Mouse (Mus musculus): ENCODE results near the gene Cib2.

The Cib2 gene

DNA sequence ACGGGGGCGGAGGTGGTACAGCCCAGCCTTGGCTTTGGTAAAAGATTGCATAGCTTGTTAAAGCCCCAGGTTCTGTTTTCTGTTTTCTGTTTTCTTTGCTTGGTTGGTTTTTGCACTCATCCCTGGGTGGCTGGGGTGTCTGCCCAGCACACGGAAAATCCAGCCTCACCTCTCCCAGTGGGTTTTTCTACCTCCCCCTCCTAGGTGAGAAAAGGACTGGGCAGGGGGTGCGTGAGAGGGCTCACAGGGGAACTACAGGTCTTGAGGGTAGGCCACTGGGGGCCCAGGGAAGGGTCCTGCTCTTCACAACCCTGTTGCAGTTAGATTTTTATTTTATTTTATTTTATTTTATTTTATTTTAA lies 15.1 kb downstream of the Cib2 start:
- in situ Hi-C loops (cut with MboI, MseI) = no loop called here

DNA sequence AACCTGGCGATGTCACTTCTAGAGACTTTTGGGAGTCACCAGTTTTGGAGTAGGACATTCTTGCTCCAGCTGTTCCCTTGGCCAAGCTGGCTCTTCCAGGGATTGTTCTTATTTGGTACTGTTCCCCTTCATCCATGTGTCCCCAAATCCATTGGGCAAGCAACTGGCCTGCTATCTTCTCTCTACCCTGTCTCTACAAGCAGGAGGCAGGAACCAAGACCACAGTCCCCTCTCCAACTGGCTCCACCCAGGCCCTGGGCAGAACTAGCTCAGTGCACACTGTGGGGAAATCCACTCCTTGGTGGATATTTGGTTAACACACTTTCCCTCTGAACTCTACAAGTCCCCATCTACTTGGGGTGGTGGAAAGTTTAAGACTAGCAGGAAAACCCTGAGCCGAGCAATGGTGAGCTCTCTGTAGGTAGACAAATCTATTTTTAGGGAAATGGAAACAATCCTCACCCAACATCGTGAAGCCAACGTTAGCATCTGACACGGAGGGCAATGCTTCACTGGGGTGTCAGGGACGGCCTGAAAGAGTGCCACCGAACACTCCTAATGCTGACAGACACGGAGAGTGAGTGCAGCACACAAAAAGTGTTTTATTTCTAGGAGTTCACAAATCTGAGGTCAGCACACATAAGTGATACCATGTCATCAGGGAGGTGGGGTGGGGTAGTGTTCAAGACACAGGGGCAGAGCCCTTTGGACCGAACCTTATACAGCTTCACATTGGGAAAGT lies 15.6 kb downstream of the Cib2 start:
- in situ Hi-C loops (cut with MboI, MseI) = no loop called here

- in situ Hi-C loops (cut with MboI, MseI) = no loop called here
These were observed 19.2 kb downstream of the Cib2 start for GRCm38 (mm10) chr9:54540801-54541200.

GRCm38 (mm10) chr9:54538684-54539083 lies 21.3 kb downstream of the Cib2 start, which contains the start of gene Sh2d7:
TSS of gene Sh2d7 (plus strand) at chr9:54538984.
- in situ Hi-C loops (cut with MboI, MseI) = no loop called here

- in situ Hi-C loops (cut with MboI, MseI) = no loop called here
These were observed 21.8 kb downstream of the Cib2 start for GRCm38 (mm10) chr9:54538244-54538643.

DNA sequence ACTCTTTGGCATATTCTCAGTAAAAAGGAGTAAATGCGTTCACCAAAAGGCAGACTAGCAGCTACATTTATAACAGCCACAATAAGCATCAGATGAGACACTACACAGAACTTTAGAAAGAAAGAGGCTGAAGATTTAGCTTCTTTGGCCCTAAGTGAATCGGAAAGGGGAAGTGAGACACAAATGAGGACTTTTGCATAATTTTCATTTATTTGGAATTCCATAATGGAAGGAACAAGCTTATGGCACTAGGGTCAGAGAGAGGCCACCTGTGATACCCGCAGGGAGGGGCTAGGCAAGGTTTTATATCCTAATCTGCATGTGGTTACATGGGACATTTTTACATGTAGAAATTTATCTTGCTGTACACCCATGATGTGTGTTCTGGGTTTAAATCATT lies 22.5 kb downstream of the Cib2 start:
- in situ Hi-C loops (cut with MboI, MseI) = no loop called here

DNA sequence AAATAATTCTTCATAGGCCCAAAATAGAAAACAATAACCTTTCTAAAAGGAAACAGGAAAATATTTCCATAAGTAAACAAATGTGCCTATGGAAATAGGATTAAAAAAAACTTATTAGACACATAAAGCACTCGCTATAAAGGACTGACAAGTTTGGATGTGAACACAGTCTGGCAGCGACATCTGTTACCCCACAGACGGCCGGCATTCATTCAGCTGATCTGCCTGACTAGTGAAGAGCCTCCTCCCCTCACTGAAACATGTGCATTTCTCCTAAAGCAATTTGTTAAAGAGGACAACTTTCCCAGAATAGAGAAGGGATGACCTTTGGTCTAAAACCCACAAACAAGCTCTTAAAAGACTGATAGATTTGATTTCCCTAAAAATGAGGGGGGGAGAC lies 23.0 kb downstream of the Cib2 start:
- in situ Hi-C loops (cut with MboI, MseI) = no loop called here

DNA sequence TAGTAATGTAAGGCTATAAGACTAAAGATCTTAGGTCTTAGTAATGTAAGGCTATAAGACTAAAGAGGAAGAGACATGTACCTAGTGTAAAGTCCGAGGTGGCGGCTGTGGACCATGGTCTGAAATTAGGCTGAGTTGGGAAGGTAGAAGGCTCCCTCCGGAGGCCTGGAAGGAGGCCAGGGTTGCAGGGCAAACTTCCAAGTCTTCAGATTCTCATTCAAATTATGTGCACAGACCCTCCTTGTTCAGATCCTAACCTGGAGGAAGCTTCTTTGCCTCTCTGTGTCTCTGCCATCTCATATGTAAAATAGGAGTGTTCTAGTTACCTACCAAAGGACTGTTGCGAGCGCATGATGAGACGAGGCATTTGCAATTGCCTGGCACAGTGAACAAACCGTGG lies 23.8 kb downstream of the Cib2 start:
- in situ Hi-C loops (cut with MboI, MseI) = no loop called here

- in situ Hi-C loops (cut with MboI, MseI) = no loop called here
These were observed 26.0 kb downstream of the Cib2 start for GRCm38 (mm10) chr9:54533975-54534374.

DNA sequence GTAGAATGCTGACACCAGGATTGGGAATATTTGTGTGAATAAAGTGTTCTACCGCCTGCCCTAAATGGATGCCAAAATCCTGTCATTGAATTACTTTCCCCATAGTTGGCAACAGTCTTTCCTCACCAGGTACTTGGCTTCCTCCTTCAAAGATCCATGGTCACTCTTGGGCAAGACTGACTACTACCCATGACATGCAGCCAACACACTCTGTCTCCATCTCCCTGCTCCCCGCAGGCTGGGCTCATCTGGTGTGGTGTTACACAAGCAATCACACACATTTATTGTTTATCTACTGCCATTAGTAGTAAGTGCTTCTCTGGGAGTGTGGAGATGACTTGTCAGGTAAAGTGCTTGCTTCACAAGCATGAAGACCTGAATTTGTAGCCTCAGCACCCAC lies 27.1 kb downstream of the Cib2 start:
- in situ Hi-C loops (cut with MboI, MseI) = no loop called here

DNA sequence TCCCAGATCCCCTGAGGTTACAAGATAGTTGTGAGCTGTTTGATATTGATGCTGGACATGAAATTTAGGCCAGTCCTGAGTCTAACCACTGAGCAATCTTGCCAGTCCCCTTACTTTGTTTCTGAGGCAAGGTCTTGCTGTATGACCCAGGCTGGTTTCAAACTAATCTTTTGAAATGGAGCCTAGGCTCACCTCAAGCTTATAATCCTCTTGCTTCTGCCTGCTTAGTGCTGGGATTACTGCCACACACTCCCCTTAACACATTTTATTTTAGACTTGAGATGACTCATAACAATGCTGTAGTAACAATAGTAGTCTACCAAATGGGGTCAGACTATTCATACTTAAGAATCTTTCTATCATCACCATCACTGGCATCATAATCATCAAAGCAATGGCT lies 28.6 kb downstream of the Cib2 start:
- in situ Hi-C loops (cut with MboI, MseI) = no loop called here

DNA sequence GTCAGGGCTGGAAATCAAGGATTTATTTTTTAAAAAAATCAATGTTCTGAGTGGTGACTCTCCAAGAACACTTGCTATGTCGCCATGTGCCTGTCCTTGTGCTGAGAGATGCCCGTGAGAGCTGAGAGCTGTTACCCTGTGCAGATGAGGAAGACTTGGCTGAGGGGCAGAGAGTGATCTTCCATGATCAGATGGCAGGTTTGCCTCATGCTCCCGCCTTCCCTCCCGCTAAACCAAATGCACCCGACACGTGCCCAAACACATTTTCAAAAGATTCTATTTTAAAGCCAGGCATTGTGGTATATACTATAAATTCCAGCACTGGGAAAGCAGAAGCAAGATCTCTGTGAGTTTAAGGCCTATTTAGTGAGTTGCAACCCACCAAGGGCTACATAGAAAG lies 29.2 kb downstream of the Cib2 start:
- in situ Hi-C loops (cut with MboI, MseI) = no loop called here

- in situ Hi-C loops (cut with MboI, MseI) = no loop called here
These were observed 30.1 kb downstream of the Cib2 start for GRCm38 (mm10) chr9:54529950-54530349.

DNA sequence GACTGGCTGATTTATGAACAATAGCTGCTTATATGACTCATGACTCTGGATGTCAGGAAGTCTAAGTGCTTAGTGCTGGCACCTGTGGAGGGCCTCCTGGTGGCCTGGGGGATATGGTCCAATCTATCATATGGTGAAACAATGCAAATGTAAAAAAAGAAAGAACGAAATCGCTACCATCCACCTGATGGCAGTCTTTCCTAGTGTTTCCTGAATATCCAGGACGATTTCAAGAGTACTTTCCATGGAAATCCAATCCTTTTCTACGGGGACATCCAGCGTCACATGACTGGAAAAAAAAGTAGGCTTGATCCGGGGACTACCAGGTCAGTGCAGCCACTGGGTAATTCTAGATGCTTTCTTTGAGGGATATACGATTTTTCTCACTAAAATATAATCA lies 32.3 kb downstream of the Cib2 start:
- in situ Hi-C loops (cut with MboI, MseI) = no loop called here

GRCm38 (mm10) chr9:54520286-54520685 lies 39.7 kb downstream of the Cib2 start:
- in situ Hi-C loops (cut with MboI, MseI) = no loop called here

DNA sequence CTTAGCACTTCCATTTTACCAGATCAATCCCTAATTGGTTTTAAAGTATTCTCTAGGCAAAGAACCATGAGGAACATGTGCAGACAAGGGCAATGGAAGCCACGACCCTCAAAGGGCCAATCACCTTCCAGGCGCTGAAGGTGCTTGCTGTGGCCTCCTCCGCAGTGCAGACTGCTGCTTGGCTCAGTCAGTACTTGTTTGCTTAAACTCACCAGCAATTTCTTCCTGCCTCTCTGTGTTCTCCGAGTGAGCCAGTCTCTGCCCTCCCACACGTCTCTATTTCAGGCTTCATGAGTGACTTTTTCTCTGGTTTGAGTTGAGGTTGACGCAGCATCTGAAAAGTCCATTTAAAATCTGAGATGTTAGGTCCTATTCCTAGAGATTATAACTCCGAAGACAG lies 41.1 kb downstream of the Cib2 start:
- in situ Hi-C loops (cut with MboI, MseI) = no loop called here

DNA sequence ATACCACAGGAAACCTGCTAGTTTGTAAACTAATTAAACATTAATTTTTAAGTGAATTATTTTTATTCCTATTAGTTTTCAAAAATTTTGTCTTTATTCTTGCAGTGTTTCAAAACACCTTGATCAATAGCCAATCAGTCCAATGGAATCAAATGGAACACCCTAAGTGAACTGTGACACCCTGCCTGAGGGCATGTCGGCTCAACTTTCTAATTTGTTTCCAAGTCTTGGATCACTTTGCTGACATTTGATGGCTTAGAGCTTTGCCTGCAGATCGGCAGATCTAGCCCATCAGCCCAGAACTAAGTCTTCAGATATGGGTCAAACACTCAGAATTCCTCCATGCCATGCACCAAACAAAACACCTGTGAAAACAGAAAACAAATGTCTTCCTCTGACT lies 44.0 kb downstream of the Cib2 start:
- in situ Hi-C loops (cut with MboI, MseI) = no loop called here

DNA sequence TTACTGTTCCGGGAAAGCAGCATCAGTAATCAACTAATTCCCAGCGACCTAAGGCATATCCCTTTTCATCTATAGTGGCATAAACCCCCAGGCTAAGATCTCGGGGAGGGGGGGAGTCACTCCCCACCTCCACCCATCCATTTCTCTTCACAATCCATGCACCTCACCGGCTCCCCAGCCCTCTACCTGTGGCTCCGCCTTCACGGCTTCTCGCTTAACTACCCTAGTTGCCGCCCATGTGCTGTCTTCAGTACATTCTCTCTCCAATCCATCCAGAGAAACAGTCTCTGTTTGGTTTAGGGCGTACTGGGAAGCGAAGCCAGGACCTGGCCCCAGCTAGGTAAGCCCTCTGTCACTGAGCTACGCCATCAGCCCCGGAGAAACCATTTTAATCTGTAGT lies 57.1 kb downstream of the Cib2 start:
- in situ Hi-C loops (cut with MboI, MseI) = no loop called here

DNA sequence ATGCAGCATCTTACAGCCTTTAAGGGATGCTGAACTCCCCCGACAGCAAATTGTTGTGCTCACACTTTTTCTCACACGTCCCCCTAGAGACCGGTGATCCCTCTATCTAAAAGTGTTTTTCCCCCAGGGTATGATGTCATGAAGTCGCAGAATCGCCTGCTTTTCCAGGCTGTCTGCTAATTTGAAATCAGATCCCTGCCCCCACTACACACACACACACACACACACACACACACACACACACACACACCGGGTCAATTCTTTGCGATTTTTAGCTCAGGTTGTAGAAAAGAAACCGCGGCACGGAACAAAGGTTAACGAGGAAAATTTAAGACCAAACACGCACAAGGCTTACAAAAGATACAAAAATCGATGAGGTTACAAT lies 57.9 kb downstream of the Cib2 start:
- in situ Hi-C loops (cut with MboI, MseI) = no loop called here

- in situ Hi-C loops (cut with MboI, MseI) = no loop called here
These were observed 58.4 kb downstream of the Cib2 start, which contains the start of gene Dmxl2 for GRCm38 (mm10) chr9:54501453-54502110. TSS of gene Dmxl2 (minus strand) at chr9:54501626.

- in situ Hi-C loops (cut with MboI, MseI) = no loop called here
These were observed 59.1 kb downstream of the Cib2 start for GRCm38 (mm10) chr9:54500832-54501452.

- in situ Hi-C loops (cut with MboI, MseI) = no loop called here
These were observed 60.2 kb downstream of the Cib2 start for GRCm38 (mm10) chr9:54499791-54500190.

DNA sequence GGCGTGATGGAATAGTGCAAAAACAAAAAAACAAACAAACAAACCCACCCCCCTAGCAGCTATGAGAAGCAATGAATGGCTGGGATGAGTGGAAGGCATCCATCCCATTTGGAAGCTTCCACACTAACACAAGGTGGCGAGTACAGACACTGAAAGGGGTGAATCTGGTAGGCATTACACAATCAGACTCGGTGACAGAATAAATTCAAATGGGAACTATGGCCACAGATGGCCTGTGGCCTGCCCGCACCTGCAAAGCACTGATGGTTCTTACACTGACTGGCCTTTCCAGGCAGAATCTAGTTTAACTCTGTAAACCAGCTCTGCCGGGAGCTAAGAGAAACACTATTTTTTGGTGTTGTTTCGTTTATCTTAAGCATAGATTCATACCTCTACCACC lies 60.7 kb downstream of the Cib2 start:
- in situ Hi-C loops (cut with MboI, MseI) = no loop called here

Data from T-helper 1 cell (primary cell).